Mouse (Mus musculus): ENCODE results near the gene Lbx2. TPM values are rescaled to one million over a fixed set of nuclear protein-coding genes. Genes with fewer than 3 reads are reported as not detected.

The Lbx2 gene
- polyA plus RNA-seq, 1 experiment, result 0.40 TPM

GRCm38 (mm10) chr6:83054074-83054851, 31.9 kb upstream of the Lbx2 start, which contains the start of gene Aup1:
TSS of gene Aup1 (plus strand) at chr6:83054521.
- TF ChIP-seq POLR2A (IDR thresholded peaks at IDR 0.05; ENCODE audit: extremely low read depth, insufficient read depth, low read length) (peak; percentile 83; the same call in 1 of the 2 replicates), CTCF (IDR thresholded peaks at IDR 0.05; ENCODE audit: extremely low read depth, insufficient read depth, low read length) (no peak)
- Histone ChIP-seq H3K4me3 (ENCODE audit: insufficient read depth, low read length) (peak within 1 kb of the TSS; percentile 60), H3K4me1 (ENCODE audit: control insufficient read depth, insufficient read depth, low read length) (peaks cover 4% of the 10 kb centered on the region; the same call in 1 of the 2 replicates), H3K27ac (ENCODE audit: insufficient read depth, low read length) (no peak within 1 kb of the TSS)

DNA sequence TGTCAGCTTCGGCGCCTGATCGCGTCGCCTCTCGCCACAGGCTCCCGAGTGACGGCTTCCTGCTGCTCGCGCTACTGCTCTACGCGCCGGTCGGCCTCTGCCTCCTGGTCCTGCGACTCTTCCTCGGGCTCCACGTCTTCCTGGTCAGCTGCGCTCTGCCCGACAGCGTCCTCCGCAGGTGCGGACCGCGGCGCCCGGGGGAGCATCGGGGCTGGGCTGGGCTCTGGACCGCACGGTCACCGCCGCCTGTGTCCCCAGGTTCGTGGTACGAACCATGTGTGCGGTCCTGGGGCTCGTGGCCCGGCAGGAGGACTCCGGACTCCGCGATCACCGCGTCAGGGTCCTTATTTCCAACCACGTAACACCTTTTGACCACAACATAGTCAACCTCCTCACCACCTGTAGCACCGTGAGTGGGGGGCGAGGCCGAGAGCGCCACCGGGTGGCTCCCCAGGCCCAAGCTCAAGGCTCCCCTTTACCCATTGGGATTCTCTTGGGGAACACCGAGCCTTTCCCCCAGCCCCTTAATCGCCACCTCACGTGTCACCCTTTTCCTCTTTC, 31.2 kb upstream of the Lbx2 start, which contains the start of gene Htra2:
Gene Htra2 (minus strand): TSS at position 403 of the 561 bp plus-strand sequence.
- no peak within 1 kb of the TSS for H3K27ac ChIP-seq (ENCODE audit: insufficient read depth, low read length)
- TF ChIP-seq POLR2A (IDR thresholded peaks at IDR 0.05; ENCODE audit: extremely low read depth, insufficient read depth, low read length), result no peak
- no peak for TF ChIP-seq CTCF (IDR thresholded peaks at IDR 0.05; ENCODE audit: extremely low read depth, insufficient read depth, low read length)
- H3K4me3 ChIP-seq (ENCODE audit: insufficient read depth, low read length), result peak within 1 kb of the TSS; percentile 60
- peaks cover 4% of the 10 kb centered on the region; the same call in 1 of the 2 replicates for H3K4me1 ChIP-seq (ENCODE audit: control insufficient read depth, insufficient read depth, low read length)

DNA sequence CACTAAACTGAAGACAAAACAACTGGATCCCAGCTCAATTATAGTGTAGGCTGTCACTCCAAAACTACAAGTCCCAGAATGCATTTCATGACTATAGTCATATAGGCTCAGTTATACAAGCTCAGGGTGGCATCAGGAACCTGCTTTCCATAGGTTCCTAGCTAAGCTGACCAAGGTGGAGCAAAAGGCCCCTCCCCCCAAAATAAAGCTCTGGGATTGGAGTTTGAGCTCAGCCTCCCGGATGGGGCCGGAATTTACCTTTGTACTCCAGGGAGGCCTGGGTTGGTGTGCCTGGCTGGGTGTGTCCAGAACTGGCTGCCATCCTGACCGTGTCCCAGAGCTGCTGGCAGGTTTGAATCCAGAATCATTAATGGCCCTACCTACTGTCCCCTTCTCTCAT, 28.4 kb upstream of the Lbx2 start, which contains the start of gene Dqx1:
Gene Dqx1 (plus strand): TSS at position 55 of the 400 bp plus-strand sequence.
- Histone ChIP-seq H3K27ac (ENCODE audit: insufficient read depth, low read length) (no peak within 1 kb of the TSS), H3K4me3 (ENCODE audit: insufficient read depth, low read length) (no peak within 1 kb of the TSS), H3K4me1 (ENCODE audit: control insufficient read depth, insufficient read depth, low read length) (0 out of 2 replicates have a peak, but pooled peaks cover 2% of the 10 kb centered on the region)
- TF ChIP-seq CTCF (IDR thresholded peaks at IDR 0.05; ENCODE audit: extremely low read depth, insufficient read depth, low read length), result no peak
- no peak for TF ChIP-seq POLR2A (IDR thresholded peaks at IDR 0.05; ENCODE audit: extremely low read depth, insufficient read depth, low read length)

DNA sequence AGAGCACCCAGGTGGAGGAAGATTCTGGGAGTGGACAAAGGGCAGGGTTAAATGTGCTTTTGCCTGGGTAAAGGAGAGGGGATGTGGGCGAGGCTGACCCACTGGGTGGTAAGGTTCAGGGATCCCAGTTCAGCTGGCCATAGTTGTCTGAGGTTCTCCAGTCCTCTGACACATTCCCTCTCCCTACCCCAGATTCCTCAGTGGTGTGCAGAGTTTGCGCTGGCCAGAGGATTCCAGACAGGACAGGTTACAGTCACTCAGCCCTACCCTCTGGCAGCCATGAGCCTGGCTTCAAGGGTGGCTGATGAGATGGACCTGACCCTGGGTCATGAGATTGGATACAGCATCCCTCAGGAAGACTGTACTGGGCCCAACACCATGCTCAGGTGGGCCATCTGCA, 27.4 kb upstream of the Lbx2 start:
- no peak for TF ChIP-seq CTCF (IDR thresholded peaks at IDR 0.05; ENCODE audit: extremely low read depth, insufficient read depth, low read length)
- no peak for TF ChIP-seq POLR2A (IDR thresholded peaks at IDR 0.05; ENCODE audit: extremely low read depth, insufficient read depth, low read length)
- no peaks in the 10 kb centered on the region for H3K4me1 ChIP-seq (ENCODE audit: control insufficient read depth, insufficient read depth, low read length)
- no peak overlapping the region for H3K4me3 ChIP-seq (ENCODE audit: insufficient read depth, low read length)
- no peak overlapping the region for H3K27ac ChIP-seq (ENCODE audit: insufficient read depth, low read length)

- Histone ChIP-seq H3K27ac (ENCODE audit: insufficient read depth, low read length) (no peak overlapping the region), H3K4me1 (ENCODE audit: control insufficient read depth, insufficient read depth, low read length) (no peaks in the 10 kb centered on the region), H3K4me3 (ENCODE audit: insufficient read depth, low read length) (no peak overlapping the region)
- no peak for TF ChIP-seq CTCF (IDR thresholded peaks at IDR 0.05; ENCODE audit: extremely low read depth, insufficient read depth, low read length)
- TF ChIP-seq POLR2A (IDR thresholded peaks at IDR 0.05; ENCODE audit: extremely low read depth, insufficient read depth, low read length), result no peak
Observed at GRCm38 (mm10) chr6:83065995-83066394, 20.2 kb upstream of the Lbx2 start.

DNA sequence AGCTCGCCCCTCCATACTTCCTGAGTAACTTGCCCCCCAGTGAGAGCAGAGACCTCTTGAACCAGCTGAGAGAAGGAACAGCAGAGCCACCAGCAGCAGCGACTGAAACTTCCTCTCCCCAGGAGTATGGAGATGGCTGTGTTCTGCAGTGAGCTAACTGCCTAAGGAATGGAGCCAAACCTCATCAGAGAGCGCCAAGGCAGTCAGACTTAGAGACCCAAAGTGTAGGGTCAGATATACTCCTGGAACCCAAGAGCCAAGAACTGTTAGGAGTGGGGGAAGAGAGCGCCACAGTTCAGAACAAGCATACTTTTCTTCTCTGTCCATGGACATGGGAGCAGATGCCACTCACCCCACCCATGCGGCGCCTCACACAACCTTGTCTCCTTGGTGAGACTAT, 19.7 kb upstream of the Lbx2 start:
- Histone ChIP-seq H3K4me3 (ENCODE audit: insufficient read depth, low read length) (no peak overlapping the region), H3K4me1 (ENCODE audit: control insufficient read depth, insufficient read depth, low read length) (no peaks in the 10 kb centered on the region), H3K27ac (ENCODE audit: insufficient read depth, low read length) (no peak overlapping the region)
- TF ChIP-seq CTCF (IDR thresholded peaks at IDR 0.05; ENCODE audit: extremely low read depth, insufficient read depth, low read length) (no peak), POLR2A (IDR thresholded peaks at IDR 0.05; ENCODE audit: extremely low read depth, insufficient read depth, low read length) (no peak)

DNA sequence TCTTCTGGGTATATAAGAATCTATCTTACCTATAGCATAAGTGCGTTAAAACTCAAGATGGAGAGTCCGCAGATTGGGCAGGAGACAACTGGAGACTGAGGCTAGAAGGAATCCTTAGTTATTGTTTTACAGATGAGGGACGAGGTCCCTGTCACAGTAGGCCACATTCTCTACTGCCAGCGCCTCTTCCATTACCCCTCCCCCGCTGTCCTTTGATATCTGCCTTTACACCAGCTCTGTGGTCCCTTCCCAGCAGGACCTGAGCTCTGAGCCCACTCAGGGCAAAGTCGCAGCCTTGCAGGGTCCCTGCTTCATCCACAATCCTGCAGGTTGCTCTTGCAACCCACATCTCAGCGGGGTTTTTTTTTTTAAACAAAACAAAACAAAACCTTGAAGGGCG, 17.9 kb upstream of the Lbx2 start:
- TF ChIP-seq CTCF (IDR thresholded peaks at IDR 0.05; ENCODE audit: extremely low read depth, insufficient read depth, low read length) (no peak), POLR2A (IDR thresholded peaks at IDR 0.05; ENCODE audit: extremely low read depth, insufficient read depth, low read length) (no peak)
- no peaks in the 10 kb centered on the region for H3K4me1 ChIP-seq (ENCODE audit: control insufficient read depth, insufficient read depth, low read length)
- H3K27ac ChIP-seq (ENCODE audit: insufficient read depth, low read length), result no peak overlapping the region
- no peak overlapping the region for H3K4me3 ChIP-seq (ENCODE audit: insufficient read depth, low read length)

DNA sequence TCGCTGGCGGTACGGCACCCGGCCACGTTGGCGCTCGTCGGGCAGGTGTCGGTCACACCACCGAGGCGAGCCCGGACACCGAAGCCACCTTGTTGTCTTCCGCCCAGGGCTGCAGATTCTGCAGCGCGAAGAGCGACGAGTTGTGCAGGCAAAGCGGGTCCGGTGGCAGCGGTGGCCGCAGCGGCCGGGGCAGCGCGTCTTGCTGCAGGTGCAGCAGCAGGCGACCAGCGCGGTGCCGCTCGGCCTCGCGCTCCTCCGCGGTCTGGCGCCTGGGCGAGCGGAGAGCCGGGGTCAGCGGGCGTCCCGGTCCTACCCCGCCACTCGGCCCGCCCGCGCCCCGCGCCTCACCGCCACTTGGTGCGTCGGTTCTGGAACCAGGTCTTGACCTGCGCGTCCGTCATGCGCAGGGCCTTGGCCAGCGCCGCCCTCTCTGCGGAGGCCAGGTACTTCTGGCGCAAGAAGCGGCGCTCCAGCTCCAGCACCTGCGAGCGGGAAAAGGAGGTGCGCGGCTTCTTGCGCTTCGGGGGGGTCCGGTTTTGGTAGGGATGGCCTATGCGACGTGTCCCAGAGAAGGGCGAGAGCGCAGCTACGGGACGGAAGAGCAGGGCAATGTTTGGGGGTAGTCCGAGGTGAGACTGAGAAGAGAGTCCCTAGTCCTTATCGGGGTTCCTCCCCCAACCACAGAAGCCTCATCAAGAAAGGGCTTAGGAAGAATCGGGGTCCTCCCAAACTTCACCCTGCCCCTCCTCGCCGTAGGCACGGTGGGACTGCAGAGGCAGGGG, 17.3 kb upstream of the Lbx2 start:
- H3K27ac ChIP-seq (ENCODE audit: insufficient read depth, low read length), result no peak overlapping the region
- H3K4me1 ChIP-seq (ENCODE audit: control insufficient read depth, insufficient read depth, low read length), result no peaks in the 10 kb centered on the region
- H3K4me3 ChIP-seq (ENCODE audit: insufficient read depth, low read length), result no peak overlapping the region
- TF ChIP-seq POLR2A (IDR thresholded peaks at IDR 0.05; ENCODE audit: extremely low read depth, insufficient read depth, low read length) (no peak), CTCF (IDR thresholded peaks at IDR 0.05; ENCODE audit: extremely low read depth, insufficient read depth, low read length) (no peak)

GRCm38 (mm10) chr6:83069488-83070246, 16.5 kb upstream of the Lbx2 start:
- H3K4me1 ChIP-seq (ENCODE audit: control insufficient read depth, insufficient read depth, low read length), result no peaks in the 10 kb centered on the region
- TF ChIP-seq POLR2A (IDR thresholded peaks at IDR 0.05; ENCODE audit: extremely low read depth, insufficient read depth, low read length), result no peak
- no peak for TF ChIP-seq CTCF (IDR thresholded peaks at IDR 0.05; ENCODE audit: extremely low read depth, insufficient read depth, low read length)
- H3K27ac ChIP-seq (ENCODE audit: insufficient read depth, low read length), result no peak overlapping the region
- H3K4me3 ChIP-seq (ENCODE audit: insufficient read depth, low read length), result no peak overlapping the region
